ENCODE assay signal across 8 mouse cellular contexts in the genomic region with DNA sequence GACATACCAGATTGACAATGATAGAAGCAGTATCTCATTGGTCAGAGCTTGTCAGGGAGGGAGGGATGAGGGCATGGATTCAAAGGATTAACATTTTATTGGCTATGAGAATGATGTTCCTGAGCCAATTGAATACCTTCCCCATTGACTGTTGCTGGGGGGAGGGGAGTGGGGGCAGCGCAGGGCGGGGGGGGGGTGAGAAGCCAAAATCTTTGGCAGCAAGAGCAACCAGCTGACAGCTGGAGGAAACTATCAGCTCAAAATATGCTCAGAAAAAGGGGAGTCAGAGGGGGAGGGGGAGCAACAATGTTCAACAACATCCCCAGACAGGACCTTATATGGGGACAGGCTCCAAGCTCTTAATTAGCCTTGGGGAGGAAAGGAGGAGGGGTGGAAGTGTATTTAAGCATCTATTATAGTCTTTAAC. TPM values are rescaled to one million over a fixed set of nuclear protein-coding genes. Genes with fewer than 3 reads are reported as not detected.
A peak's percentile ranks its signal among the peaks of the same experiment; 100 is the strongest.
DNase-seq lines count a peak whose midpoint lies in the region; ATAC-seq and TF ChIP-seq lines count a peak whose summit lies in the region.

No protein-coding gene starts in this region.

- ATAC-seq in embryonic facial prominence, embryonic 11.5 days (replicated peaks; ENCODE audit: insufficient number of reproducible peaks, low FRiP score, low TSS enrichment, low read depth): peak; percentile 86; the same call in 1 of the 2 replicates
- ATAC-seq in hindbrain, embryonic 11.5 days (ENCODE audit: low FRiP score): peak; percentile 84
- no peak for ATAC-seq in megakaryocyte, adult 5-6 weeks (ENCODE audit: poor library complexity, severe bottlenecking)

- H3K36me3 ChIP-seq in embryonic facial prominence, embryonic 11.5 days (replicated peaks; ENCODE audit: control insufficient read depth, insufficient read depth, low read depth, low read length): no peaks in the 10 kb centered on the region
- H3K36me3 ChIP-seq in hindbrain, embryonic 11.5 days (ENCODE audit: control insufficient read depth, insufficient read depth, low read length): no peaks in the 10 kb centered on the region
- H3K36me3 ChIP-seq in liver, adult 2 months (ENCODE audit: control insufficient read depth, insufficient read depth, low read length): no peaks in the 10 kb centered on the region

- H3K9ac ChIP-seq in embryonic facial prominence, embryonic 11.5 days (replicated peaks; ENCODE audit: low read length): no peak overlapping the region
- H3K9ac ChIP-seq in hindbrain, embryonic 11.5 days (ENCODE audit: low read depth, low read length): no peak overlapping the region
- no peak overlapping the region for H3K9ac ChIP-seq in liver, adult 2 months (ENCODE audit: low read depth, low read length)

- TF ChIP-seq CTCF in liver, adult 2 months (IDR thresholded peaks at IDR 0.05; ENCODE audit: low read depth, low read length): no peak

- peak overlapping the region; percentile 35; the same call in 1 of the 2 replicates for H3K27ac ChIP-seq in embryonic facial prominence, embryonic 11.5 days (replicated peaks; ENCODE audit: low read depth, low read length)
- no peak overlapping the region for H3K27ac ChIP-seq in hindbrain, embryonic 11.5 days (ENCODE audit: low read depth, low read length)
- no peak overlapping the region for H3K27ac ChIP-seq in liver, adult 2 months (replicated peaks; ENCODE audit: insufficient read depth, low read depth, low read length)

- WGBS in embryonic facial prominence, embryonic 11.5 days: 6% methylated on average over 2 of the region's 2 CpGs
- WGBS in hindbrain, embryonic 11.5 days: 6% methylated on average over 2 of the region's 2 CpGs
- 0% methylated on average over 2 of the region's 2 CpGs for WGBS in liver, adult 2 months

- no peaks in the 10 kb centered on the region for H3K27me3 ChIP-seq in embryonic facial prominence, embryonic 11.5 days (ENCODE audit: control insufficient read depth, insufficient read depth, low read length)
- no peaks in the 10 kb centered on the region for H3K27me3 ChIP-seq in hindbrain, embryonic 11.5 days (ENCODE audit: control insufficient read depth, insufficient read depth, low read length)
- H3K27me3 ChIP-seq in liver, adult 2 months (ENCODE audit: control insufficient read depth, insufficient read depth, low read length): no peaks in the 10 kb centered on the region

- peak; percentile 59 to 70 for DNase-seq in heart, adult 18-20 months
- no peak for DNase-seq in heart, postnatal 25 days (ENCODE audit: low spot score)
- DNase-seq in embryonic facial prominence, embryonic 11.5 days (ENCODE audit: low spot score): peak; percentile 53
- peak; percentile 29 for DNase-seq in hindbrain, embryonic 11.5 days (ENCODE audit: low spot score)
- peak; percentile 49 for DNase-seq in liver, adult 2 months (ENCODE audit: extremely low read depth, low read depth, low spot score)
- DNase-seq in retina, adult 2 months (ENCODE audit: low read depth, low spot score): peak; percentile 76
- DNase-seq in thymus, postnatal 25 days: no peak

- intact Hi-C loops in heart, postnatal 25 days (cut with DNase I): no loop called here

- peaks cover 2% of the 10 kb centered on the region; the same call in 1 of the 2 replicates for H3K4me1 ChIP-seq in embryonic facial prominence, embryonic 11.5 days (ENCODE audit: control insufficient read depth, insufficient read depth, low read length)
- no peaks in the 10 kb centered on the region for H3K4me1 ChIP-seq in hindbrain, embryonic 11.5 days (replicated peaks; ENCODE audit: control insufficient read depth, insufficient read depth, low read length)
- H3K4me1 ChIP-seq in liver, adult 2 months (ENCODE audit: control insufficient read depth, insufficient read depth, low read length): peaks cover 10% of the 10 kb centered on the region; the same call in 1 of the 2 replicates

- H3K79me2 ChIP-seq in liver, adult 2 months (ENCODE audit: control insufficient read depth, insufficient read depth, low read length): no peaks in the 10 kb centered on the region

- TF ChIP-seq POLR2A in liver, adult 2 months (IDR thresholded peaks at IDR 0.05; ENCODE audit: extremely low read depth, insufficient read depth, low read length): no peak

- peak overlapping the region; percentile 37 for H3K4me2 ChIP-seq in embryonic facial prominence, embryonic 11.5 days (ENCODE audit: low read depth, low read length)
- peak overlapping the region; percentile 18; the same call in 1 of the 2 replicates for H3K4me2 ChIP-seq in hindbrain, embryonic 11.5 days (replicated peaks; ENCODE audit: low read depth, low read length)

- H3K4me3 ChIP-seq in embryonic facial prominence, embryonic 11.5 days (ENCODE audit: low read depth, low read length): 0 out of 2 replicates have a peak overlapping the region, but pooled peaks have one; percentile 12
- H3K4me3 ChIP-seq in hindbrain, embryonic 11.5 days (ENCODE audit: low read depth, low read length): no peak overlapping the region
- H3K4me3 ChIP-seq in liver, adult 2 months (ENCODE audit: insufficient read depth, low read depth, low read length): no peak overlapping the region

- no peaks in the 10 kb centered on the region for H3K9me3 ChIP-seq in embryonic facial prominence, embryonic 11.5 days (replicated peaks; ENCODE audit: control insufficient read depth, low read length)
- no peaks in the 10 kb centered on the region for H3K9me3 ChIP-seq in hindbrain, embryonic 11.5 days (ENCODE audit: control insufficient read depth, low read length)

RNA-seq across cellular contexts. Expression of a gene that starts 6.9 kb away (rescaled TPM):
- 10 to 100 TPM; 18.7 to 19.6 TPM for total RNA-seq in heart, adult 18-20 months (2021)
- total RNA-seq in heart, postnatal 25 days (2021): 10 to 100 TPM; 16.4 to 17.8 TPM
- 56.8 and 60.5 TPM in 2 replicates for polyA plus RNA-seq in embryonic facial prominence, embryonic 11.5 days (2014; fragmentation: Nextera tagmentation; extraction: Ambion mirVana)
- polyA plus RNA-seq in hindbrain, embryonic 11.5 days (2014; fragmentation: Nextera tagmentation; extraction: Ambion mirVana): 59.1 and 66.3 TPM in 2 replicates
- 4.8 and 6.4 TPM in 2 replicates for total RNA-seq in liver, adult 2 months (2014; rRNA removed)
- 16.1 and 23.9 TPM in 2 replicates for polyA plus RNA-seq in liver, adult 2 months (2012; rRNA removed)
- total RNA-seq in megakaryocyte, adult 5-6 weeks (2015): 17.8 and 20.4 TPM in 2 replicates
- 28.5 and 33.5 TPM in 2 replicates for total RNA-seq in megakaryocyte, adult 5-6 weeks (2017)

RNA-seq across cellular contexts. Expression of a gene that starts 12.0 kb away (rescaled TPM):
- 1,000 to 10,000 TPM; 1,592 to 1,593 TPM for total RNA-seq in heart, adult 18-20 months (2021)
- 1,000 to 10,000 TPM; 1,437 to 1,441 TPM for total RNA-seq in heart, postnatal 25 days (2021)
- polyA plus RNA-seq in embryonic facial prominence, embryonic 11.5 days (2014; fragmentation: Nextera tagmentation; extraction: Ambion mirVana): 266 and 272 TPM in 2 replicates
- 259 and 263 TPM in 2 replicates for polyA plus RNA-seq in hindbrain, embryonic 11.5 days (2014; fragmentation: Nextera tagmentation; extraction: Ambion mirVana)
- total RNA-seq in liver, adult 2 months (2014; rRNA removed): 272 and 275 TPM in 2 replicates
- polyA plus RNA-seq in liver, adult 2 months (2012; rRNA removed): 174 and 195 TPM in 2 replicates
- 235 and 245 TPM in 2 replicates for total RNA-seq in megakaryocyte, adult 5-6 weeks (2015)
- total RNA-seq in megakaryocyte, adult 5-6 weeks (2017): 276 and 306 TPM in 2 replicates

RNA-seq across cellular contexts. Expression of a gene that starts 13.0 kb away (rescaled TPM):
- 1 to 10 TPM in 1 of 2 experiments, under 1 TPM in 1; 0.57 to 1.2 TPM for total RNA-seq in heart, adult 18-20 months (2021)
- total RNA-seq in heart, postnatal 25 days (2021): 1 to 10 TPM in 1 of 2 experiments, under 1 TPM in 1; 0.49 to 2.0 TPM
- 5.1 and 6.1 TPM in 2 replicates for polyA plus RNA-seq in embryonic facial prominence, embryonic 11.5 days (2014; fragmentation: Nextera tagmentation; extraction: Ambion mirVana)
- 4.6 and 5.4 TPM in 2 replicates for polyA plus RNA-seq in hindbrain, embryonic 11.5 days (2014; fragmentation: Nextera tagmentation; extraction: Ambion mirVana)
- 0.09 and 0.13 TPM in 2 replicates for total RNA-seq in liver, adult 2 months (2014; rRNA removed)
- polyA plus RNA-seq in liver, adult 2 months (2012; rRNA removed): 0.15 and 0.37 TPM in 2 replicates
- total RNA-seq in megakaryocyte, adult 5-6 weeks (2015): not detected in 2 replicates
- total RNA-seq in megakaryocyte, adult 5-6 weeks (2017): 0.12 TPM in 1 of 2 replicates, not detected in the other

RNA-seq across cellular contexts. Expression of a gene that starts 17.8 kb away (rescaled TPM):
- 10 to 100 TPM; 13.1 to 13.6 TPM for total RNA-seq in heart, adult 18-20 months (2021)
- 10 to 100 TPM; 13.4 to 13.7 TPM for total RNA-seq in heart, postnatal 25 days (2021)
- polyA plus RNA-seq in embryonic facial prominence, embryonic 11.5 days (2014; fragmentation: Nextera tagmentation; extraction: Ambion mirVana): 58.3 and 59.8 TPM in 2 replicates
- polyA plus RNA-seq in hindbrain, embryonic 11.5 days (2014; fragmentation: Nextera tagmentation; extraction: Ambion mirVana): 48.1 and 51.8 TPM in 2 replicates
- 11.0 and 14.4 TPM in 2 replicates for total RNA-seq in liver, adult 2 months (2014; rRNA removed)
- 19.6 and 31.2 TPM in 2 replicates for polyA plus RNA-seq in liver, adult 2 months (2012; rRNA removed)
- total RNA-seq in megakaryocyte, adult 5-6 weeks (2015): 26.5 and 27.4 TPM in 2 replicates
- 14.5 and 18.0 TPM in 2 replicates for total RNA-seq in megakaryocyte, adult 5-6 weeks (2017)

RNA-seq across cellular contexts. Expression of a gene that starts 24.6 kb away (rescaled TPM):
- total RNA-seq in heart, adult 18-20 months (2021): 10 to 100 TPM; 17.7 to 20.9 TPM
- 10 to 100 TPM; 19.7 to 21.3 TPM for total RNA-seq in heart, postnatal 25 days (2021)
- 96.1 and 102 TPM in 2 replicates for polyA plus RNA-seq in embryonic facial prominence, embryonic 11.5 days (2014; fragmentation: Nextera tagmentation; extraction: Ambion mirVana)
- polyA plus RNA-seq in hindbrain, embryonic 11.5 days (2014; fragmentation: Nextera tagmentation; extraction: Ambion mirVana): 82.8 and 85.4 TPM in 2 replicates
- total RNA-seq in liver, adult 2 months (2014; rRNA removed): 4.3 and 7.2 TPM in 2 replicates
- 20.2 and 23.8 TPM in 2 replicates for polyA plus RNA-seq in liver, adult 2 months (2012; rRNA removed)
- total RNA-seq in megakaryocyte, adult 5-6 weeks (2015): 41.1 and 41.9 TPM in 2 replicates
- 20.2 and 28.9 TPM in 2 replicates for total RNA-seq in megakaryocyte, adult 5-6 weeks (2017)

Comparison
In these comparisons a context has a peak if more than half of its experiments do, and no peak if none do; other contexts are left out.
1. DNase-seq: peak in heart, adult 18-20 months (2 of 2), embryonic facial prominence, embryonic 11.5 days (single experiment), hindbrain, embryonic 11.5 days (single experiment), liver, adult 2 months (single experiment) and retina, adult 2 months (single experiment); none in heart, postnatal 25 days (single experiment) and thymus, postnatal 25 days (single experiment).